Mouse (Mus musculus): ENCODE data around the gene Rps15a.
A peak's percentile ranks its signal among the peaks of the same experiment; 100 is the strongest.

Gene Rps15a

DNA sequence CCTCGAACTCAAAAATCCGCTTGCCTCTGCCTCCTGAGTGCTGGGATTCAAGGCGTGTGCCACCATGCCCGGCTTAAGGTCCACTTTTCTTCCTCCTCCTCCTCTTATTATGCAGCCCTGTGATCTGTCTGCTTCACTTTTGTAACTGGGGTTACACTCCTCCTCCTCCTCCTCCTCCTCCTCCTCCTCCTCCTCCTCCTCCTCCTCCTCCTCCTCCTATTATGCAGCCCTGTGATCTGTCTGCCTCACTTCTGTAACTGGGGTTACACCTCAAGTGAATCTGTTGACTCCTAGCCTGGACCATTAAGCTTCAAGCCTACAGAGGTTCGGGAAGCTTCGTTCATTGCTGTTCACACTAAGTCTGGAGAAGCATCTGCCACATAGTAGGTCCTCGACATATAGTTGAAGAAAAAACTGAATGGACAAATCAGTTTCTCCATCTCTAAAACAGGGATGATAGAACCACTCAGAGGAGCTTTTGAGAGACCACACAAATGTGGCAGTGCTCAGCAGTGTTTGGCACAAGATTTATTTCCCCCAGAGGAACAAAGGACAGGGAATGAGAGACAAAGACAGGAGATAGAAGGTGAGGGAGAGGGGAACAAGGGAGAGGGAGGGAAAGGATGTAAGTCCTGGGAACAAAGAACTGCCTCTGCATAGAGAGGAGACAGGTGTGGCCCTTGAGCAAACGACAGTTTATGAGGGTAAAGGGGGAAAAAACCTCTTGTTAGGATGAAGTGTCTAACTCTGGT lies 975 bp upstream of the Rps15a start:
- no peak for DNase-seq (ENCODE audit: low read depth, low spot score)

GRCm38 (mm10) chr7:118115533-118115876 lies 483 bp downstream of the Rps15a start:
- DNase-seq (ENCODE audit: low read depth, low spot score), result no peak

DNA sequence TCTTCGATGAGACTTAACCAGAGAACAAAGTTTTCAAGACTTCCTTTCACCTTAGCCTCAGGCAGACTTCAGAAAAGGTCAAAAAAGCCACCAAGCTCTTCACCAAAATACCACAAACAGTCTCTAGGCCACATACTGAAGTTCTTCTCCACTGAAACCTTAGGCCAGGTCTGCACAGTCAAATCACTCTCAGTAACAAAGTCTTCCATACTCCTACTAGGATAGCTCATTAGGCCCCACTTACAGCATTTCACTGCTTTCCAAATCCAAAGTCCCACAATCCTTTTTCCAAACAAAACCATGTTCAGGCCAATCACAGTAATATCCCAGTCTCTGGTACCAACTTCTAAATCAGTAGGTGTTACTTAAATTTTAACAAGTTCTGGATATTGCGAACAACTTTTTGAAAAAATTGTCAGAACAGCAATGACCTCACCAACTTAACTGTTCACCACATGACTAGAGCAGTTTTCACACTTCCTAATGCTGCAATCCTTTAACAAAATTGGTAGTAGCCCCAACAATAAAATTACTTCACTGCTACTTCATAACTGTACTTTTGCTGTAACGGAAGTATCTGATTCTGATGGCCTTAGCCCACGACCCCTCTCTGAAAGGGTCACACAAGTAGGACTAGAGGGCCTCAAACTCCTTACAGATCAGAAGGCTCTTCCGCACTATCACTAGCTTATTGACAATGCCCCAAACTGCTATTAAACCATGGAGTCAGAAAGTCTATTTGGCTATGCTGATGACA lies 2.3 kb downstream of the Rps15a start:
- DNase-seq (ENCODE audit: low read depth, low spot score), result no peak

DNA sequence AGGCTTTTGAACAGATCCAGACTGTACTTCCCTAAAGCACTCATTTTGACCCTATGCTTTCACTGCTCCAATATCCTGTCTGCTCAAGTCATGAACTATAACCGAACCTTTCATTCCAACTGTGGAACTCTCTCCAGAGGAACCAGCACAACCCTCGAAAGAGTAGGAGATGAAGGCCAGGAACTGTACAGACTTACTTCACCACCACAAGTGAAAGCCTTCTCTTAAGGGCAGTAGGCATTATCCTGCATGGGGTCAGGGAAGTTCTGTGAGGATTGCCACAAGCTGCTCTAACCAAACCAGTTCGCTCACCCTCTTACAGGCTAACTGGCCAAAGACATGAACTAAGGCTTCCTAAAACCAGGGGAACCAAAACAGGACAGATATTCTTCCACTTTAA lies 4.9 kb downstream of the Rps15a start:
- DNase-seq (ENCODE audit: low read depth, low spot score), result no peak

DNA sequence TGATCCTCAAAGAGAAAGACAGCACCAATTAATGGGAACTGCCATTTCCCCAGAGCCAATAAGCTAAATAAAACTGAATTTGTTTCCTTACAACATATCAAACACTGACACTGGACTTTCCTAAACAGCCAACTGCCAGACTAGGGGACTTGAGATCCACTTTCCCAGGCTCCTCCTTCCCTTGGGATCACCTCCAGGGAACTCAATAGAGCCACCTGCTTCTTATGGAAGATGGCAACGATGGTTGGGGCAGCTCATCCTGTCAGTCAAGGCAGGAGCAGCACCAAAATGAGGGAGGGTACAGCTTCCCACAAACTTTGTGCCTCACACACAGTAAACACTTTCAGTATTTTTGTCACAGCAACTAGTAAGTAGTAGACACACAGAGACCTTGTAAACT lies 8.3 kb downstream of the Rps15a start:
- DNase-seq (ENCODE audit: low read depth, low spot score), result no peak

GRCm38 (mm10) chr7:118104458-118105052 lies 11.4 kb downstream of the Rps15a start:
- no peak for DNase-seq (ENCODE audit: low read depth, low spot score)

GRCm38 (mm10) chr7:118103462-118104379 lies 12.3 kb downstream of the Rps15a start:
- no peak for DNase-seq (ENCODE audit: low read depth, low spot score)

DNA sequence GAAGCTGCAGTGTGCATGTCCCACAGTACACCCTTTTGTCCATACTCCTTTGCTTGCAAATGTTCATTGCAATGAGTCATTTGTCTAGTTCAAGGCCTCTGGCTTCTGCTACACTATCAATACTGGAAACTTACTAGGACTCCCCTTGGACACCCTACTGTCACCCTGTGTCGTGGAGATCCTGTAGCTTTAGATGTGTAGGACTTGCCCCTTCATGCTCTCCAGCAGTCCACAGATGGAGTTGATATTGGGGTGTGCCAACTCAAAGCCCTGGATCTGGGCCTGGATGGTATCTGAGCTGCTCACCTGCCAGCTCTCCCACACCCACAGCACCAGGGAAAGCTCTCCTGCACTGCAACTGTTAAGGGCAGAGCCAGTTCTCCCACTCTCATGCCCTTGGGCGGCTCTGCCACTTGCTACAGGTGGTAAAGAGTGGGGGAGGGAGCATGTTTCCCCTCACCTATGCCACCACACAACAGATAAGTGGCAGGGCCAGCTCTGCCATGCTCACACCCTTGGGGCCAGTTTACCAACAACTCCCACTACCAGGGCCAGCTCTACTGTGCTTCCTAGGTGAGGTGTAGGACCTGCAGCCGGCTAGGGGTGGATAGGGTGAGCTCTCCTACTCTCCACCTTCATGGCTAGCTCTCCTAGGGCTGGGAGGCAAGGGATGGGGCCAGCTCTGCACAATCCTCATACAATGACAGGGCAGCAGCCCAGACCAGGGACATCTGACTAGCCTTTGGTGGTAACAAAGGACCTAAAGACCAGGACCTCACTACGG lies 13.1 kb downstream of the Rps15a start:
- peak; percentile 43 for DNase-seq (ENCODE audit: low read depth, low spot score)

DNA sequence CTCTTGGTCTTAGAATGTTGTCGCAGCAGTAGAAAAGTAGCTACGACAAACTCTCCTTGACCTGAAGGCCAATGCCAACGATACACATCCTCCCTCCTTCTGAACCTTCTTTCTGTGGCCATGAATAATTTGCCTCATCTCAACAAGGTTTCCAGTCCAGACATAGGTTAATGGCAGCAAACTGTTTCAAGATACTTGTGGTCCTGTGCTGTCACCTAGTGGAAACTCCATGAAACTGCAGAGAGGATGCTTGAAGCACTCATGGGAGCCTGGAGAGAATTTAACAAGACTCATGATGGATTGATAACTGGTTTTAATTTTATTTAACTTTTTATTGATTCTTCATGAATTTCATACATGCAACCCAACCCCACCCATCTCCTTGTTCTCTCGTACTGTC lies 13.8 kb downstream of the Rps15a start:
- DNase-seq (ENCODE audit: low read depth, low spot score), result peak; percentile 68

GRCm38 (mm10) chr7:118097615-118098014 lies 18.4 kb downstream of the Rps15a start:
- DNase-seq (ENCODE audit: low read depth, low spot score), result no peak

DNA sequence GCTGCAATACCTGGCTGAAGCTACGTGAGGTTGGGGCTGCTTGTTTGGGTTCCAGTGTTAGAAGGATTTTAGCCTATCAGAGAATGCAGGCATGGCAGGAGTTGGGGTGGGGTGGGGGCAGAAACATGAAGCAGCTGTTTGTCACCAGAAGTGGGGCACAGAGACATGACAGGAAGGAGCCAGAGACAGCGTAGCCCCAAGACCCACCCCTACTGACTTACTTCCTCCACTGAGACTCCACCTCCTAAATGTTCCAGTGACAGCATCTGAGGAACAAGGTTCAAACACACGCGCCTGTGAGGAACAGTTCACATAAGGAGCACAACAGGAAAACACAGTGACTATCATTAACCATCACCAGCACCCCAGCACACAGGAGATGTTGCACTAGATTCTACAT lies 36.0 kb downstream of the Rps15a start:
- DNase-seq (ENCODE audit: low read depth, low spot score), result no peak

GRCm38 (mm10) chr7:118079097-118079496 lies 36.9 kb downstream of the Rps15a start:
- DNase-seq (ENCODE audit: low read depth, low spot score), result peak; percentile 22

DNA sequence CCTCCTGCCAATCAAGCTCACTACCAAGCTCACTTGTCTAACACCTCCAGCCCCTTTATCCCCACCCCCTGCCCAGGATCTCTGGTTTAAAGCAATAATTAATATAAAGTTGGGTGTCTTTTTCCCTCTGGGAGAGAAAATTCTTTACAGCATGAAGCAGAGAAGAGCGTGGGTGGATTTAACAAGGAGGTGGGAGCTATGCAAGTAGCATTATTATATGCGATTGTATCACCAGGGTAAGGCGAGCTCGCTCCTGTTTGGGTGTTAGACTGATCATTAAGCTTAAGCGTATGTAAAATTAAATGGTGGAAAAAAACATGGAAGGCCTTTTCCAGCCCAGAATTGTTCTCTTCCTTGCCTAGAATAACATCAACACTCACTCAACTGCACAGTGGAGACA lies 48.7 kb downstream of the Rps15a start:
- no peak for DNase-seq (ENCODE audit: low read depth, low spot score)

DNA sequence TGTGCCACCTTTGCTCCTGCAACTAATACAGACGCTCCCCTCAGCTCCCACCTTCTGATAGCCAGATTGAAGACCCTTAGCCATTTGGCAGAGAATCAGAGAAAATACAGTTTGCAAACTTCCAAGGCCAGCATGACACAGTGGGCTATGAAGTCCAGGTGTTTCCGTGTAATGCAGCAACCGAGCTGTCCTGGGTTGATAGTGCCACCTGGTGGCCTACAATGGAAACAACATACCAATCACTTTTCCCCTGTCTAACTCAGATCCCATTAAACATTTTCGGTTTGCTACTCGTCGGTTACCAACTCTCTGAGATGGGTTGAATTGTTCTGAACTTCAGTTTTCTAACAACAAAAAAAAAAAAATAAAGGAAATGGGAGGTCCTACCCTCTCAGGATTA lies 59.7 kb downstream of the Rps15a start:
- DNase-seq (ENCODE audit: low read depth, low spot score), result peak; percentile 4
